Mouse (Mus musculus) midbrain, embryonic 10.5 days (tissue): ENCODE measurements around the gene Mlec. TPM values are rescaled to one million over a fixed set of nuclear protein-coding genes. Genes with fewer than 3 reads are reported as not detected.

ENCODE experiments used
- DNase-seq: peaks from one replicate; pipeline ENCODE4 v3.0.0-alpha.2; 2017; ENCODE audit warnings: low spot score
- H3K27ac ChIP-seq: fragments of 300-500 bp; sonication (generic); replicated peaks from 2 replicates; pipeline ENCODE4 v1.5.1; 2016; ENCODE audit warnings: mild to moderate bottlenecking
- H3K27me3 ChIP-seq: fragments of 300-500 bp; sonication (generic); 2 replicates; pipeline ENCODE4 v1.6.1; 2016; ENCODE audit warnings: low read depth, mild to moderate bottlenecking; ENCODE audit not compliant: poor library complexity, severe bottlenecking
- H3K36me3 ChIP-seq: fragments of 300-500 bp; sonication (generic); 2 replicates; pipeline ENCODE4 v1.6.1; 2016; ENCODE audit warnings: mild to moderate bottlenecking, moderate library complexity
- H3K4me1 ChIP-seq: fragments of 300-500 bp; sonication (generic); 2 replicates; pipeline ENCODE4 v1.6.1; 2016
- H3K4me3 ChIP-seq: fragments of 300-500 bp; sonication (generic); 2 replicates; pipeline ENCODE4 v1.5.1; 2016; ENCODE audit warnings: mild to moderate bottlenecking, moderate library complexity
- H3K9me3 ChIP-seq: fragments of 300-500 bp; sonication (generic); replicated peaks from 2 replicates; pipeline ENCODE4 v1.6.1; 2016; ENCODE audit warnings: mild to moderate bottlenecking
- WGBS: fragments of 180-500 bp; shearing (Covaris S2); methylation state at CpG from one replicate; pipeline ENCODE4 v1.1.7; 2016; 5-methylcytosine and 5-hydroxymethylcytosine counted together
- polyA plus RNA-seq: library from polyadenylated mRNA; unstranded; fragments of >200 nt; fragmentation: Nextera tagmentation; extraction: Ambion mirVana; gene quantifications from 2 replicates; pipeline ENCODE4 v1.2.1, GENCODE M21; 2016

Mlec gene
- polyA plus RNA-seq, 1 experiment from 2014 or later: 69.5 TPM

- H3K4me3 ChIP-seq: no peak overlapping the region
- no peak for DNase-seq
- no peak overlapping the region for H3K27ac ChIP-seq
- no peaks in the 10 kb centered on the region for H3K4me1 ChIP-seq
- no peaks in the 10 kb centered on the region for H3K9me3 ChIP-seq
- 91% methylated on average over 6 of the region's 6 CpGs for WGBS
- H3K27me3 ChIP-seq: no peaks in the 10 kb centered on the region
- H3K36me3 ChIP-seq: peaks cover 78% of the 10 kb centered on the region
Observed at GRCm38 (mm10) chr5:115100473-115100872, 57.5 kb downstream of the Mlec start.

GRCm38 (mm10) chr5:115099991-115100390, 58.0 kb downstream of the Mlec start:
- no peaks in the 10 kb centered on the region for H3K27me3 ChIP-seq
- H3K36me3 ChIP-seq: peaks cover 83% of the 10 kb centered on the region
- H3K4me1 ChIP-seq: no peaks in the 10 kb centered on the region
- DNase-seq: no peak
- H3K9me3 ChIP-seq: no peaks in the 10 kb centered on the region
- no peak overlapping the region for H3K27ac ChIP-seq
- no peak overlapping the region for H3K4me3 ChIP-seq
- 94% methylated on average over 9 of the region's 9 CpGs for WGBS

DNA sequence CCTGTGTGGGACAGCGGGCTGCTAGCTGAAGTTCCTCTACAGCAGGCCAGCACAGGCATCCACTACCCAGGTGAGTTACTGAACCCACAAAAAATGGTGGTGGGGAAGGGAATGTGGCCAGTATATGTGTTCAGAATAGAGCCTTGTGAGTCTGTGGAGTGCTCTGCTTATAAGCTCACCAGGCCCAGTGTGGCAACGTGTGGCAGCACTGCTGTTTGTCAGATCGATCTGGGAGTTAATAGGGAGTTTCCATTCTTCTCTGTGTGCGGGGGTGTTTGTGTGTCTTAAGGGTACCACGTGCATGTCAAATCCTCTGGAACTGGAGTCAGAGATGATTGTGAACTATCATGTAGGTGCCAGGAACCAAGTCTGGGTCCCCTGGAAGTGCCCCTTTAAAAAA, 58.4 kb downstream of the Mlec start:
- no peaks in the 10 kb centered on the region for H3K27me3 ChIP-seq
- peaks cover 88% of the 10 kb centered on the region for H3K36me3 ChIP-seq
- no peaks in the 10 kb centered on the region for H3K9me3 ChIP-seq
- H3K4me3 ChIP-seq: no peak overlapping the region
- H3K4me1 ChIP-seq: no peaks in the 10 kb centered on the region
- DNase-seq: no peak
- no peak overlapping the region for H3K27ac ChIP-seq
- WGBS: 91% methylated on average over 5 of the region's 5 CpGs

GRCm38 (mm10) chr5:115098195-115098594, 59.8 kb downstream of the Mlec start, which contains the start of gene Gm10401:
Gene Gm10401, minus strand, starts transcription at chr5:115098295.
- H3K36me3 ChIP-seq: peaks cover 90% of the 10 kb centered on the region

More at GRCm38 (mm10) chr5:115098195-115098594, 59.8 kb downstream of the Mlec start, which contains the start of gene Gm10401:
- DNase-seq: no peak
- 95% methylated on average over 8 of the region's 8 CpGs for WGBS
- Histone ChIP-seq H3K9me3 (no peaks in the 10 kb centered on the region), H3K27ac (no peak within 1 kb of the TSS), H3K4me1 (no peaks in the 10 kb centered on the region), H3K27me3 (no peaks in the 10 kb centered on the region), H3K4me3 (no peak within 1 kb of the TSS)

Other genes with a start within 250 kb of the Mlec start
- gene Oasl1, start 234.9 kb downstream of the Mlec start, polyA plus RNA-seq: not detected in 2 replicates
- gene 2210016L21Rik, start 216.0 kb downstream of the Mlec start, polyA plus RNA-seq: 48.7 and 50.3 TPM in 2 replicates
- 0.06 TPM in 1 of 2 replicates, not detected in the other for gene Hnf1a, start 187.1 kb downstream of the Mlec start, polyA plus RNA-seq
- gene Sppl3, start 147.0 kb downstream of the Mlec start, polyA plus RNA-seq: 11.5 and 12.0 TPM in 2 replicates
- gene Gm10401, start 59.9 kb downstream of the Mlec start, polyA plus RNA-seq: 23.5 and 25.4 TPM in 2 replicates
- gene Acads, start 38.8 kb downstream of the Mlec start, polyA plus RNA-seq: 60.0 and 65.2 TPM in 2 replicates
- gene Unc119b, start 23.2 kb downstream of the Mlec start, polyA plus RNA-seq: 66.7 and 68.7 TPM in 2 replicates
- 1.2 and 1.3 TPM in 2 replicates for gene Cabp1, start 36.2 kb upstream of the Mlec start, polyA plus RNA-seq
- 104 and 113 TPM in 2 replicates for gene Pop5, start 77.7 kb upstream of the Mlec start, polyA plus RNA-seq
- 133 and 134 TPM in 2 replicates for gene Rnf10, start 114.7 kb upstream of the Mlec start, polyA plus RNA-seq
- 57.3 and 61.1 TPM in 2 replicates for gene Coq5, start 121.5 kb upstream of the Mlec start, polyA plus RNA-seq
- gene Dynll1, start 142.8 kb upstream of the Mlec start, polyA plus RNA-seq: 1,606 and 1,767 TPM in 2 replicates
- 396 and 421 TPM in 2 replicates for gene Srsf9, start 169.0 kb upstream of the Mlec start, polyA plus RNA-seq
- gene Gatc, start 183.0 kb upstream of the Mlec start, polyA plus RNA-seq: 36.9 and 41.3 TPM in 2 replicates
- 56.4 and 60.8 TPM in 2 replicates for gene Triap1, start 183.0 kb upstream of the Mlec start, polyA plus RNA-seq
- 861 and 874 TPM in 2 replicates for gene Cox6a1, start 190.8 kb upstream of the Mlec start, polyA plus RNA-seq